Mouse (Mus musculus) myocyte (in vitro differentiated cells): ENCODE data around the gene AU015836.

ENCODE experiments used
- E2F4 ChIP-seq: IDR thresholded peaks from one replicate; pipeline ENCODE4 v1.6.1; 2011; ENCODE audit warnings: mild to moderate bottlenecking, control low read depth, moderate library complexity; ENCODE audit not compliant: insufficient read depth
- MYOG ChIP-seq, 3 experiments: IDR thresholded peaks; one replicate each; pipeline ENCODE4 v1.6.1; 2011; ENCODE audit warnings: control low read depth in 2 of 3, low read depth in 2 of 3, mild to moderate bottlenecking in 2 of 3; ENCODE audit not compliant: insufficient read length in 2 of 3, control insufficient read depth in 1 of 3, insufficient read depth in 1 of 3
- POLR2A ChIP-seq: IDR thresholded peaks from one replicate; pipeline ENCODE4 v1.6.1; 2011; ENCODE audit warnings: low read depth, mild to moderate bottlenecking, control low read depth, moderate library complexity; ENCODE audit not compliant: insufficient read length
- POLR2AphosphoS2 ChIP-seq: IDR thresholded peaks from one replicate; pipeline ENCODE4 v1.6.1; 2011; ENCODE audit warnings: low read depth, control low read depth; ENCODE audit not compliant: insufficient read length
- SRF ChIP-seq: IDR thresholded peaks from one replicate; pipeline ENCODE4 v1.6.1; 2011; ENCODE audit warnings: low read depth; ENCODE audit not compliant: control insufficient read depth, insufficient read length
- USF1 ChIP-seq: IDR thresholded peaks from one replicate; pipeline ENCODE4 v1.6.1; 2011; ENCODE audit warnings: low read depth, mild to moderate bottlenecking, control low read depth, moderate library complexity

DNA sequence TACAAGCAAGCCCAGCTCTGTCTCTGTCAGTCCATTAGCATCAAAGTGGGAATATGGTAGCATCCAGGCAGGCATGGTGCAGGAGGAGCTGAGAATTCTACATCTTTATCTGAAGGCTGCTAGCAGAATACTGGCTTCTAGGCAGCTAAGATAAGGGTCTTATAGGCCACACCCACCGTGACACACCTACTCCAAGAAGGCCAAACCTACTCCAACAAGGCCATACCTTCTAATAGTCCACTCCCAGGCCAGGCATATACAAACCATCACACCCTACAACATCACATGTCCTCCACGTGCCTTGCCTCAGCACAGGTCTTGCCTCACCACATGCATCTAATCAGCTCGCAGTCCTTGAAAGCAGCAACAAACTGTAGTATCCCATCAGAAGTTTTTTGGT, 41.0 kb downstream of the AU015836 start:
- TF ChIP-seq USF1, result no peak
- TF ChIP-seq POLR2A, result no peak
- no peak for TF ChIP-seq POLR2AphosphoS2
- TF ChIP-seq E2F4, result no peak
- TF ChIP-seq MYOG (IDR thresholded peaks at IDR 0.05; ENCODE audit: control insufficient read depth in 1 of 3, insufficient read depth in 1 of 3, insufficient read length in 2 of 3, low read depth in 2 of 3), result no peak
- no peak for TF ChIP-seq SRF
